In the genomic region with DNA sequence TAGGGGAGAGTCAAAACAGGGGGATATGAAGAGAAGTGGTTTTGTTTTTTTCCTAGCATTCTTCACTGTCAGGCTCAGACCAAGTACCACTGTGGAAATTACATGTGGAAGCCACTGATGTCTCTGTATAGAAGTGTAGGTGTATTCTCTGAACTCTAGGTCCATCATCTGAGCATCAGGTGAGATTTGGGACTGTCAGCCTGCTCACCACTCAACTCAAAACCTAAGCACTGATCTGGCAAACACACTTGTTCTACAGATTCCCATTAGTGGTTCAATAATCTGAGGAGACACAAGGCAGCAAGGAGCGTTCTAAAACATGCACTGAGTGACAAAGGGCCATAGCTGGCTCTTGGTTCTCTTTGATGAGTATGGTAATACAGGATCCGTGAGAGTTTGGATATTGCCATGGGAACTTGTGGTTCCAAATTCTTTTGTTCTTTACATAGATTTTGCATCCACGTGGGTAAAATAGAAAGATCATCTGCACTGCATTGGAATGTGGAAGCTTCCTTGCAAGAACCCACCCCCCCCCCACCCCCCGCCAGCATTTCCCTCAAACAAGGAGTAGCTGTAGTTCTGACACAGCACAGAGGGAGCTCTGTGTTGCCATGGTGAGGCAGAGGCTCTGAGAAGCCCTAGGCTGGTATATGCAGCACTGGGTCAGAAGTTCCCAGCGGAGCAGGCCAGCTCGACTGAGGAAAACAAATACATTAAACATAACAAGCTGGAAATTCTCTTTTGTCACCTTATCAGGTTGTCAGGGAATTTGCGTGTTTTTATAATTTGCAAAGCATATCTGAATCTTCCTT, we compare ENCODE assay signal across 9 mouse cellular contexts.
A peak's percentile ranks its signal among the peaks of the same experiment; 100 is the strongest.
DNase-seq lines count a peak whose midpoint lies in the region; ATAC-seq and TF ChIP-seq lines count a peak whose summit lies in the region.
"Had no signal": no experiment of that assay in that cellular context is flagged by ENCODE, and none has a peak within 500 bp of the region (broad histone marks: within the 10 kb centered on the region; RNA-seq: fewer than 3 reads in every experiment).

No protein-coding gene starts in this region.

- TF ChIP-seq CTCF in gastrocnemius, adult 2 months (IDR thresholded peaks at IDR 0.05): no peak

- H3K27me3 ChIP-seq in forebrain, embryonic 16.5 days (replicated peaks; ENCODE audit: control insufficient read depth, insufficient read depth, low read length): no peaks in the 10 kb centered on the region
- no peaks in the 10 kb centered on the region for H3K27me3 ChIP-seq in stomach, embryonic 16.5 days (ENCODE audit: control insufficient read depth, insufficient read depth, low read length)
- H3K27me3 ChIP-seq: embryonic facial prominence, embryonic 15.5 days had no signal

- H3K4me3 ChIP-seq in forebrain, embryonic 16.5 days (replicated peaks; ENCODE audit: low read length): no peak overlapping the region
- H3K4me3 ChIP-seq in stomach, embryonic 16.5 days (replicated peaks; ENCODE audit: low read length): no peak overlapping the region
- no peak overlapping the region for H3K4me3 ChIP-seq in gastrocnemius, adult 2 months
- H3K4me3 ChIP-seq: embryonic facial prominence, embryonic 15.5 days had no signal

- DNase-seq in ovary, adult 18-20 months (ENCODE audit: low spot score): peak; percentile 11
- DNase-seq in ovary, postnatal 14 days (ENCODE audit: low spot score): no peak
- DNase-seq in mesoderm, embryonic 11.5 days (ENCODE audit: low read depth, low spot score): peak; percentile 82
- DNase-seq in gastrocnemius, adult 2 months: no peak
- no peak for DNase-seq in T-cell, adult 2 months (ENCODE audit: low spot score)

- no peak overlapping the region for H3K9ac ChIP-seq in forebrain, embryonic 16.5 days (replicated peaks; ENCODE audit: low read depth, low read length)
- H3K9ac ChIP-seq in stomach, embryonic 16.5 days (ENCODE audit: low read length): no peak overlapping the region
- H3K9ac ChIP-seq: embryonic facial prominence, embryonic 15.5 days had no signal

- 7% methylated on average over 7 of the region's 7 CpGs for WGBS in forebrain, embryonic 16.5 days
- 24% methylated on average over 7 of the region's 7 CpGs for WGBS in stomach, embryonic 16.5 days

- H3K4me2 ChIP-seq in forebrain, embryonic 16.5 days (ENCODE audit: low read length): no peak overlapping the region
- H3K4me2 ChIP-seq in stomach, embryonic 16.5 days (ENCODE audit: low read depth, low read length): no peak overlapping the region
- H3K4me2 ChIP-seq: embryonic facial prominence, embryonic 15.5 days had no signal

- H3K36me3 ChIP-seq in forebrain, embryonic 16.5 days (ENCODE audit: control insufficient read depth, insufficient read depth): no peaks in the 10 kb centered on the region
- H3K36me3 ChIP-seq in stomach, embryonic 16.5 days (ENCODE audit: control insufficient read depth, insufficient read depth, low read length): no peaks in the 10 kb centered on the region
- H3K36me3 ChIP-seq: embryonic facial prominence, embryonic 15.5 days had no signal

- H3K9me3 ChIP-seq in forebrain, embryonic 16.5 days (ENCODE audit: control insufficient read depth, low read length): no peaks in the 10 kb centered on the region; the same call in 1 of the 2 replicates
- H3K9me3 ChIP-seq in stomach, embryonic 16.5 days (replicated peaks; ENCODE audit: control insufficient read depth, low read length): no peaks in the 10 kb centered on the region
- H3K9me3 ChIP-seq: embryonic facial prominence, embryonic 15.5 days had no signal

- peaks cover 9% of the 10 kb centered on the region for H3K4me1 ChIP-seq in forebrain, embryonic 16.5 days (replicated peaks; ENCODE audit: control insufficient read depth, insufficient read depth, low read length)
- no peaks in the 10 kb centered on the region for H3K4me1 ChIP-seq in stomach, embryonic 16.5 days (ENCODE audit: control insufficient read depth, insufficient read depth, low read length)
- H3K4me1 ChIP-seq: embryonic facial prominence, embryonic 15.5 days had no signal

- peak; percentile 97 for ATAC-seq in forebrain, embryonic 16.5 days
- 0 out of 2 replicates have a peak, but pooled peaks have one; percentile 50 for ATAC-seq in stomach, embryonic 16.5 days (ENCODE audit: insufficient read depth, low FRiP score)
- no peak for ATAC-seq in erythroblast, adult 5-6 weeks (replicated peaks; ENCODE audit: low FRiP score, poor library complexity, severe bottlenecking)

- H3K27ac ChIP-seq in forebrain, embryonic 16.5 days (ENCODE audit: low read length): peak overlapping the region; percentile 20; the same call in 1 of the 2 replicates
- H3K27ac ChIP-seq in stomach, embryonic 16.5 days (ENCODE audit: low read length): no peak overlapping the region
- no peak overlapping the region for H3K27ac ChIP-seq in gastrocnemius, adult 2 months
- H3K27ac ChIP-seq: embryonic facial prominence, embryonic 15.5 days had no signal

- intact Hi-C loops in gastrocnemius, adult 2 months (cut with DNase I): no loop called here

Comparison
In these comparisons a context has a peak if more than half of its experiments do, and no peak if none do; other contexts are left out.
1. DNase-seq: peak in ovary, adult 18-20 months (single experiment) and mesoderm, embryonic 11.5 days (single experiment); none in ovary, postnatal 14 days (single experiment), gastrocnemius, adult 2 months (single experiment) and T-cell, adult 2 months (single experiment).